Mouse (Mus musculus) lung, postnatal 0 days (tissue): ENCODE measurements around the gene Dph1. TPM values are rescaled to one million over a fixed set of nuclear protein-coding genes. Genes with fewer than 3 reads are reported as not detected.

Source experiments
- ATAC-seq: fragments of 200-750 bp; cut with Nextera tagmentation; 2 replicates; pipeline ENCODE4 v1.8.0; 2017; ENCODE audit warnings: moderate library complexity
- DNase-seq: peaks from one replicate; pipeline ENCODE4 v3.0.0-alpha.2; 2016; ENCODE audit warnings: low spot score
- H3K27ac ChIP-seq: fragments of 300-500 bp; sonication (generic); 2 replicates; pipeline ENCODE4 v1.5.1; 2014; ENCODE audit warnings: antibody characterized with exemption, mild to moderate bottlenecking, low read length, mixed read lengths
- H3K27me3 ChIP-seq: fragments of 300-500 bp; sonication (generic); replicated peaks from 2 replicates; pipeline ENCODE4 v1.6.1; 2014; ENCODE audit warnings: low read length, mixed read lengths; ENCODE audit not compliant: insufficient read depth
- H3K36me3 ChIP-seq: fragments of 300-500 bp; sonication (generic); 2 replicates; pipeline ENCODE4 v1.6.1; 2014; ENCODE audit warnings: low read length, mixed read lengths; ENCODE audit not compliant: insufficient read depth
- H3K4me1 ChIP-seq: fragments of 300-500 bp; sonication (generic); 2 replicates; pipeline ENCODE4 v1.6.1; 2014; ENCODE audit warnings: antibody characterized with exemption, low read depth, low read length, mixed read lengths; ENCODE audit not compliant: insufficient read depth
- H3K4me2 ChIP-seq: fragments of 300-500 bp; sonication (generic); replicated peaks from 2 replicates; pipeline ENCODE4 v1.6.1; 2014; ENCODE audit warnings: low read depth, mild to moderate bottlenecking, low read length, moderate library complexity, mixed read lengths
- H3K4me3 ChIP-seq: fragments of 300-500 bp; sonication (generic); 2 replicates; pipeline ENCODE4 v1.5.1; 2014; ENCODE audit warnings: low read depth, low read length
- H3K9ac ChIP-seq: fragments of 300-500 bp; sonication (generic); replicated peaks from 2 replicates; pipeline ENCODE4 v1.6.1; 2014; ENCODE audit warnings: low read depth, mild to moderate bottlenecking
- H3K9me3 ChIP-seq: fragments of 300-500 bp; sonication (generic); 2 replicates; pipeline ENCODE4 v1.6.1; 2016; ENCODE audit warnings: low read length, mixed read lengths
- CTCF ChIP-seq: IDR thresholded peaks from 2 replicates; pipeline ENCODE4 v1.5.1; 2016; ENCODE audit warnings: antibody characterized with exemption, mild to moderate bottlenecking
- EP300 ChIP-seq: IDR thresholded peaks from 2 replicates; pipeline ENCODE4 v1.6.1; 2016; ENCODE audit warnings: antibody characterized with exemption, mild to moderate bottlenecking, control low read depth
- WGBS: fragments of 180-500 bp; shearing (Covaris S2); extraction: QIAGEN DNeasy Blood & Tissue Kit; methylation state at CpG from one replicate; pipeline ENCODE4 v1.1.7; 2014; 5-methylcytosine and 5-hydroxymethylcytosine counted together
- polyA plus RNA-seq: library from polyadenylated mRNA; unstranded; fragments of >200 nt; fragmentation: Nextera tagmentation; extraction: Ambion mirVana; gene quantifications from 2 replicates; pipeline ENCODE4 v1.2.1, GENCODE M21; 2015

Dph1 gene
- 11.3 and 14.8 TPM in 2 replicates for polyA plus RNA-seq

- H3K36me3 ChIP-seq, result no peaks in the 10 kb centered on the region
- peak within 1 kb of the TSS; percentile 89 for H3K4me2 ChIP-seq
- no peaks in the 10 kb centered on the region for H3K9me3 ChIP-seq
- H3K9ac ChIP-seq, result peak within 1 kb of the TSS; percentile 45
- H3K27me3 ChIP-seq, result peaks cover 29% of the 10 kb centered on the region
- no peak for TF ChIP-seq CTCF
- no peak for TF ChIP-seq EP300
- no peak within 1 kb of the TSS for H3K27ac ChIP-seq
- ATAC-seq, result no peak
- H3K4me3 ChIP-seq, result peak within 1 kb of the TSS; percentile 64
- peaks cover 19% of the 10 kb centered on the region for H3K4me1 ChIP-seq
- no peak for DNase-seq
- WGBS, result 50% methylated on average over 5 of the region's 5 CpGs
Measured at GRCm38 (mm10) chr11:75190905-75191441, at the start of gene Dph1. Gene Dph1, minus strand, starts transcription at chr11:75191241.

- DNase-seq, result peak; percentile 80
- Histone ChIP-seq H3K9ac (no peak overlapping the region), H3K4me3 (no peak overlapping the region), H3K4me1 (peaks cover 11% of the 10 kb centered on the region; the same call in 1 of the 2 replicates), H3K9me3 (no peaks in the 10 kb centered on the region), H3K4me2 (no peak overlapping the region), H3K27me3 (no peaks in the 10 kb centered on the region), H3K36me3 (no peaks in the 10 kb centered on the region), H3K27ac (no peak overlapping the region)
- 37% methylated on average over 13 of the region's 13 CpGs for WGBS
- ATAC-seq, result peak; percentile 91
- 0 out of 2 replicates have a peak, but pooled peaks have one; percentile 6 for TF ChIP-seq EP300
- TF ChIP-seq CTCF, result peak; percentile 31
Measured at GRCm38 (mm10) chr11:75240158-75240934, 49.3 kb upstream of the Dph1 start.

- DNase-seq (peak; percentile 64), ATAC-seq (peak; percentile 43; the same call in 1 of the 2 replicates)
- WGBS, result 7% methylated on average over 16 of the region's 16 CpGs
- Histone ChIP-seq H3K9me3 (no peaks in the 10 kb centered on the region), H3K4me2 (no peak overlapping the region), H3K36me3 (no peaks in the 10 kb centered on the region), H3K27ac (no peak overlapping the region), H3K27me3 (no peaks in the 10 kb centered on the region), H3K4me3 (no peak overlapping the region), H3K9ac (no peak overlapping the region), H3K4me1 (no peaks in the 10 kb centered on the region)
- TF ChIP-seq CTCF, result no peak
- TF ChIP-seq EP300, result no peak
Measured at GRCm38 (mm10) chr11:75234745-75235144, 43.7 kb upstream of the Dph1 start.

- no peaks in the 10 kb centered on the region for H3K9me3 ChIP-seq
- no peak overlapping the region for H3K4me3 ChIP-seq
- H3K4me1 ChIP-seq, result no peaks in the 10 kb centered on the region
- 70% methylated on average over 4 of the region's 4 CpGs for WGBS
- DNase-seq (no peak), ATAC-seq (no peak)
- H3K9ac ChIP-seq, result no peak overlapping the region
- H3K36me3 ChIP-seq, result no peaks in the 10 kb centered on the region
- TF ChIP-seq EP300 (no peak), CTCF (no peak)
- no peak overlapping the region for H3K27ac ChIP-seq
- H3K4me2 ChIP-seq, result no peak overlapping the region
- no peaks in the 10 kb centered on the region for H3K27me3 ChIP-seq
Measured at GRCm38 (mm10) chr11:75232434-75232833, 41.4 kb upstream of the Dph1 start.

GRCm38 (mm10) chr11:75231756-75232155 is 40.7 kb upstream of the Dph1 start:
- Histone ChIP-seq H3K9ac (no peak overlapping the region), H3K4me3 (no peak overlapping the region), H3K4me2 (no peak overlapping the region), H3K27ac (no peak overlapping the region), H3K36me3 (no peaks in the 10 kb centered on the region), H3K4me1 (no peaks in the 10 kb centered on the region), H3K9me3 (no peaks in the 10 kb centered on the region), H3K27me3 (no peaks in the 10 kb centered on the region)
- peak; percentile 83 for TF ChIP-seq CTCF
- TF ChIP-seq EP300, result no peak
- 14% methylated on average over 7 of the region's 7 CpGs for WGBS
- ATAC-seq, result peak; percentile 66
- DNase-seq, result peak; percentile 73

- ATAC-seq, result no peak
- H3K36me3 ChIP-seq, result no peaks in the 10 kb centered on the region
Measured at GRCm38 (mm10) chr11:75230272-75230760, 39.3 kb upstream of the Dph1 start.

More at GRCm38 (mm10) chr11:75230272-75230760, 39.3 kb upstream of the Dph1 start:
- Histone ChIP-seq H3K9me3 (no peaks in the 10 kb centered on the region), H3K27ac (no peak overlapping the region), H3K4me2 (no peak overlapping the region), H3K27me3 (no peaks in the 10 kb centered on the region), H3K4me1 (no peaks in the 10 kb centered on the region), H3K4me3 (no peak overlapping the region), H3K9ac (no peak overlapping the region)
- TF ChIP-seq CTCF (no peak), EP300 (no peak)
- no peak for DNase-seq
- WGBS, result 91% methylated on average over 6 of the region's 6 CpGs
